Mouse (Mus musculus) stomach, embryonic 16.5 days (tissue): ENCODE data around the gene Cntln. TPM values are rescaled to one million over a fixed set of nuclear protein-coding genes. Genes with fewer than 3 reads are reported as not detected.

Source experiments
- ATAC-seq: fragments of 200-750 bp; cut with Nextera tagmentation; 2 replicates; pipeline ENCODE4 v1.8.0; 2017; ENCODE audit warnings: moderate number of reproducible peaks, moderate TSS enrichment; ENCODE audit not compliant: insufficient read depth, low FRiP score
- H3K27ac ChIP-seq: fragments of 300-500 bp; sonication (generic); 2 replicates; pipeline ENCODE4 v1.5.1; 2014; ENCODE audit warnings: low read length
- H3K27me3 ChIP-seq: fragments of 300-500 bp; sonication (generic); 2 replicates; pipeline ENCODE4 v1.6.1; 2014; ENCODE audit warnings: low read length, control low read depth, mixed read lengths; ENCODE audit not compliant: control insufficient read depth, insufficient read depth
- H3K36me3 ChIP-seq: fragments of 300-500 bp; sonication (generic); 2 replicates; pipeline ENCODE4 v1.6.1; 2014; ENCODE audit warnings: low read length; ENCODE audit not compliant: control insufficient read depth, insufficient read depth
- H3K4me1 ChIP-seq: fragments of 300-500 bp; sonication (generic); 2 replicates; pipeline ENCODE4 v1.6.1; 2014; ENCODE audit warnings: low read length, control low read depth, mixed read lengths; ENCODE audit not compliant: control insufficient read depth, insufficient read depth
- H3K4me2 ChIP-seq: fragments of 300-500 bp; sonication (generic); 2 replicates; pipeline ENCODE4 v1.6.1; 2014; ENCODE audit warnings: low read depth, low read length, mixed read lengths
- H3K4me3 ChIP-seq: fragments of 300-500 bp; sonication (generic); replicated peaks from 2 replicates; pipeline ENCODE4 v1.5.1; 2014; ENCODE audit warnings: mild to moderate bottlenecking, low read length
- H3K9ac ChIP-seq: fragments of 300-500 bp; sonication (generic); 2 replicates; pipeline ENCODE4 v1.6.1; 2014; ENCODE audit warnings: low read length
- H3K9me3 ChIP-seq: fragments of 300-500 bp; sonication (generic); replicated peaks from 2 replicates; pipeline ENCODE4 v1.6.1; 2016; ENCODE audit warnings: low read length, control low read depth; ENCODE audit not compliant: control insufficient read depth
- WGBS: fragments of 180-500 bp; shearing (Covaris S2); extraction: QIAGEN DNeasy Blood & Tissue Kit; methylation state at CpG from one replicate; pipeline ENCODE4 v1.1.7; 2014; 5-methylcytosine and 5-hydroxymethylcytosine counted together
- polyA plus RNA-seq: library from polyadenylated mRNA; unstranded; fragments of >200 nt; fragmentation: Nextera tagmentation; extraction: Ambion mirVana; gene quantifications from 2 replicates; pipeline ENCODE4 v1.2.1, GENCODE M21; 2015

Cntln gene
- 7.2 and 9.0 TPM in 2 replicates for polyA plus RNA-seq

DNA sequence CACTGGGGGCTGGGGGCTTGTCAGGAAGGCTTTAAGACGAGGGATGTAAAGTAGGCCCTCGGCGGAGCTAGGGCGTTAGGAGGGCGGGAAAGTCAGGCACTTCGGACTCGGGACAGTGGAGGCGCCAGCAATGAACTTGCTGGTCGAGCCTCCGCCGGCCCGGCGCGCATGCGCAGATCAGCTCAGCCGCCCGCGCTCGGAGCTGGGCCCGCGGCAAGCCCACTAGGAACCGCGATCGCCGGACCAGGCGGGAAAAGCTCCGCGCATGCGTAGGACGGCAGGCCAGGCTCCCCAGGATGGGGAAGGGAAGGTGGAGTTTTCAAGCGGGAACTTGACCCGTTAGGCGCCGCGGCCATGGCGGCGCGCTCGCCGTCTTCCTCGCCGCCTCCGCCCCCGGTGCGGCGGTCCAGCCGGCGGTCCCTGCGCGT is at the start of gene Cntln:
Gene Cntln (plus strand): TSS at position 199 of the 428 bp plus-strand sequence.
- peak within 1 kb of the TSS; percentile 86 for H3K27ac ChIP-seq
- peak within 1 kb of the TSS; percentile 59 for H3K4me2 ChIP-seq
- H3K27me3 ChIP-seq: no peaks in the 10 kb centered on the region
- peak within 1 kb of the TSS; percentile 74 for H3K4me3 ChIP-seq
- no peaks in the 10 kb centered on the region for H3K36me3 ChIP-seq
- peaks cover 6% of the 10 kb centered on the region; the same call in 1 of the 2 replicates for H3K4me1 ChIP-seq
- ATAC-seq: peak; percentile 96
- H3K9ac ChIP-seq: peak within 1 kb of the TSS; percentile 88
- peaks cover 3% of the 10 kb centered on the region; the same call in 1 of the 2 replicates for H3K9me3 ChIP-seq
- under 1% methylated on average over 50 of the region's 50 CpGs for WGBS

DNA sequence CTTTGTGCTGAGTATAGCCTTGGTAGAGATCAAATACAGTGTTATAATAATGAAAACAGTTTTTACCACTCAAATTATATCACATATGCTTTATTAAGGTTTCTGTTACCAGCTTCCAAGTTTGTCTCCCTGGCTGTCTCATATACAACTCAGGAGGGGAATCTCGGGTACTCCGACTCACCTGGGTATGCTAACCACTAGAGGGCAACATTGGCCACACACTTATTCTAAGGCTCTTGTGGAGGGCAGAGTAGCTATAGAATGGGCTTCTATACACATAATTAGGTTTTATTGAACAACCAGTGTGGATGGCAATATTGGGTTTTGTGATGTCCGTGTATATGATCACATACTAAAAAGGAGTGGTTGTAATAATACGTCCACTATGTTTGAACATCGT is 47.1 kb upstream of the Cntln start:
- Histone ChIP-seq H3K36me3 (no peaks in the 10 kb centered on the region), H3K27ac (no peak overlapping the region), H3K4me2 (no peak overlapping the region), H3K9ac (no peak overlapping the region), H3K9me3 (no peaks in the 10 kb centered on the region), H3K4me3 (no peak overlapping the region), H3K4me1 (no peaks in the 10 kb centered on the region), H3K27me3 (no peaks in the 10 kb centered on the region)
- WGBS: 50% methylated on average over 5 of the region's 5 CpGs
- no peak for ATAC-seq

- 78% methylated on average over 3 of the region's 3 CpGs for WGBS
- H3K27ac ChIP-seq: no peak overlapping the region
- H3K9me3 ChIP-seq: no peaks in the 10 kb centered on the region
- H3K4me1 ChIP-seq: no peaks in the 10 kb centered on the region
- no peak overlapping the region for H3K9ac ChIP-seq
- H3K27me3 ChIP-seq: no peaks in the 10 kb centered on the region
- H3K4me2 ChIP-seq: no peak overlapping the region
- H3K36me3 ChIP-seq: no peaks in the 10 kb centered on the region
- ATAC-seq: no peak
- no peak overlapping the region for H3K4me3 ChIP-seq
Observed at GRCm38 (mm10) chr4:84838545-84838944, 45.6 kb upstream of the Cntln start.

- H3K4me3 ChIP-seq: no peak overlapping the region
- H3K4me2 ChIP-seq: no peak overlapping the region
- H3K36me3 ChIP-seq: no peaks in the 10 kb centered on the region
- H3K27ac ChIP-seq: no peak overlapping the region
- WGBS: 80% methylated on average over 2 of the region's 2 CpGs
- H3K4me1 ChIP-seq: no peaks in the 10 kb centered on the region
- no peaks in the 10 kb centered on the region for H3K27me3 ChIP-seq
- ATAC-seq: no peak
- no peaks in the 10 kb centered on the region for H3K9me3 ChIP-seq
- H3K9ac ChIP-seq: no peak overlapping the region
Observed at GRCm38 (mm10) chr4:84839466-84839865, 44.6 kb upstream of the Cntln start.

DNA sequence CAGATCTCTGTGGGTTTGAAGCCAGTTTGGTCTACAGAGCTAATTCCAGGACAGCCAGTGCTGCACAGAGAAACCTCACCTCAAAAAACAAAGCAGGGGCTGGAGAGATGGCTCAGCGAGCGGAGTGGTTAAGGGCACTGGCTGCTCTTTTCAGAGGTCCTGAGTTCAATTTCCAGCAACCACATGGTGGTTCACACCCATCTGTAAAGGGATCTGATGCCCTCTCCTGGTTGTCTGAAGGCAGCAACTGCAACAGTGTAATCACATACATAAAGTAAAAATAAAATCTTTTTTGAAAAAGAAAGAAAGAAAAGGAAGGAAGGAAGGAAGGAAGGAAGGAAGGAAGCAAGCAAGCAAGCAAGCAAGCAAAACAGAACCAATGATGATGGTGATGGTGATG is 26.5 kb upstream of the Cntln start:
- 77% methylated on average over 2 of the region's 2 CpGs for WGBS
- no peaks in the 10 kb centered on the region for H3K36me3 ChIP-seq
- H3K9me3 ChIP-seq: no peaks in the 10 kb centered on the region
- H3K4me2 ChIP-seq: no peak overlapping the region
- no peak overlapping the region for H3K4me3 ChIP-seq
- no peaks in the 10 kb centered on the region for H3K27me3 ChIP-seq
- no peak overlapping the region for H3K27ac ChIP-seq
- no peaks in the 10 kb centered on the region for H3K4me1 ChIP-seq
- no peak overlapping the region for H3K9ac ChIP-seq
- ATAC-seq: no peak

- 10% methylated on average over 3 of the region's 3 CpGs for WGBS
- peak; percentile 29; the same call in 1 of the 2 replicates for ATAC-seq
- Histone ChIP-seq H3K36me3 (no peaks in the 10 kb centered on the region), H3K4me2 (no peak overlapping the region), H3K9me3 (no peaks in the 10 kb centered on the region; the same call in 1 of the 2 replicates), H3K27me3 (no peaks in the 10 kb centered on the region), H3K4me3 (no peak overlapping the region), H3K4me1 (no peaks in the 10 kb centered on the region), H3K9ac (no peak overlapping the region), H3K27ac (no peak overlapping the region)
Observed at GRCm38 (mm10) chr4:84876347-84876746, 7.8 kb upstream of the Cntln start.

- Histone ChIP-seq H3K4me3 (peak overlapping the region; percentile 74), H3K9me3 (peaks cover 3% of the 10 kb centered on the region; the same call in 1 of the 2 replicates), H3K4me1 (peaks cover 6% of the 10 kb centered on the region; the same call in 1 of the 2 replicates), H3K36me3 (no peaks in the 10 kb centered on the region), H3K27me3 (no peaks in the 10 kb centered on the region), H3K4me2 (peak overlapping the region; percentile 59), H3K27ac (peak overlapping the region; percentile 39; the same call in 1 of the 2 replicates), H3K9ac (peak overlapping the region; percentile 88)
- 63% methylated on average over 12 of the region's 12 CpGs for WGBS
- no peak for ATAC-seq
Observed at GRCm38 (mm10) chr4:84883646-84884045, 463 bp upstream of the Cntln start.

DNA sequence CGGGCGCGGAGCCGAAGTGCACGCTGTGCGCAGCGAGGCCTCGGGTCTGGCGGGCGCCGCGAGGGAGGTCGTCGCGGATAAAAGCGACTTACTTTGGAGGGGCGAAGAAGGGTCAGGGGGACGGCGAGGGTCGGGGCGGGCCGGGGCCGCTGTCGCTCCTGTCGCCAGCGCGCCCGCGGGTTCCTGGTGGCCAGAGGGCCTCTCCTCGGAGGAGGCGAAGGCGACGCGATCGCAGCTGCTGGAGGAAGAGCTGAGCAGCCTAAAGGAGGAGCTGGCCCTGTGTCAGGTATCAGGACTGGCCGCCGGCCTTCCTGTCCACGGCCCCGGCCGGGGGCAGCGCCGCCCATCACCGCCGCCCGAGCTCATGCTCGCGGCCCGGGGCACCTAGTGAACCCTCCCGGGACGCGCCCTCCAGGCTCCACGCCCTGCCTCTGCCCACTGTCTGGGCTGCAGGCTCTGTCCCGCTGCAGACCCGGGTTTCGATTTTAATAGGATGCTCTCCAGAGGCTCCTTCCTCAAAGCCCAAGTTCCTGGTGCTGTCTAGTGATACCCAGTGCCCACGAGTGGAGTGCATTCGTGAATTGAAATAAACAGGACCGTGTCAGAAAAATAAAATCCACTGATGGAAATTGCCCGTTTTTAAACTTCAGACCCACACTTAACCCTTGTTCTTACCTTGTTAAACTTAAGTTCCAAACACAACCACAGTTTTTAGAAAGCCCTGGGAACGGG is 596 bp downstream of the Cntln start:
- peak overlapping the region; percentile 74 for H3K4me3 ChIP-seq
- ATAC-seq: peak; percentile 79
- peak overlapping the region; percentile 88 for H3K9ac ChIP-seq
- H3K4me2 ChIP-seq: peak overlapping the region; percentile 59
- WGBS: 1% methylated on average over 60 of the region's 60 CpGs
- no peaks in the 10 kb centered on the region for H3K36me3 ChIP-seq
- peaks cover 6% of the 10 kb centered on the region; the same call in 1 of the 2 replicates for H3K4me1 ChIP-seq
- H3K9me3 ChIP-seq: peaks cover 3% of the 10 kb centered on the region; the same call in 1 of the 2 replicates
- H3K27me3 ChIP-seq: no peaks in the 10 kb centered on the region
- H3K27ac ChIP-seq: peak overlapping the region; percentile 86

DNA sequence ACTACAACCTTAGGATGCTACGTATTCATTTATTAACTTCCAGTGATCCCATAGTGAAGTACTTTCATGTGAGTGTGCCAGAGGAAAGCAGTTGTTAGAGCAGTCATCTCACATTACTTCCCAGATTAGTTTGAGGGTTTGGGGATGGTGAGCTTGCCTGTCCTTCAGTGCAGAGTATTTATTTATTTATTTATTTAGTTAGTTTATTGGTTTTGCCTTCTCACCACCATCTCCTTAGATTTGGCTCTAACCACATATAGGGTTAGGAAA is 1.1 kb downstream of the Cntln start:
- Histone ChIP-seq H3K27me3 (no peaks in the 10 kb centered on the region), H3K9me3 (peaks cover 3% of the 10 kb centered on the region; the same call in 1 of the 2 replicates), H3K4me3 (peak overlapping the region; percentile 74), H3K4me2 (peak overlapping the region; percentile 59), H3K9ac (peak overlapping the region; percentile 88; the same call in 1 of the 2 replicates), H3K36me3 (no peaks in the 10 kb centered on the region), H3K4me1 (peaks cover 6% of the 10 kb centered on the region; the same call in 1 of the 2 replicates), H3K27ac (peak overlapping the region; percentile 86; the same call in 1 of the 2 replicates)
- no peak for ATAC-seq
- WGBS: 25% methylated on average over 1 of the region's 1 CpGs
